Mouse (Mus musculus): ENCODE measurements at regions not wholly inside any gene's neighbourhood (a gene's known extent, or its start where the extent isn't known, plus 50 kb on each side); places are given as distances from the start of the nearest gene placed in this dataset.

DNA sequence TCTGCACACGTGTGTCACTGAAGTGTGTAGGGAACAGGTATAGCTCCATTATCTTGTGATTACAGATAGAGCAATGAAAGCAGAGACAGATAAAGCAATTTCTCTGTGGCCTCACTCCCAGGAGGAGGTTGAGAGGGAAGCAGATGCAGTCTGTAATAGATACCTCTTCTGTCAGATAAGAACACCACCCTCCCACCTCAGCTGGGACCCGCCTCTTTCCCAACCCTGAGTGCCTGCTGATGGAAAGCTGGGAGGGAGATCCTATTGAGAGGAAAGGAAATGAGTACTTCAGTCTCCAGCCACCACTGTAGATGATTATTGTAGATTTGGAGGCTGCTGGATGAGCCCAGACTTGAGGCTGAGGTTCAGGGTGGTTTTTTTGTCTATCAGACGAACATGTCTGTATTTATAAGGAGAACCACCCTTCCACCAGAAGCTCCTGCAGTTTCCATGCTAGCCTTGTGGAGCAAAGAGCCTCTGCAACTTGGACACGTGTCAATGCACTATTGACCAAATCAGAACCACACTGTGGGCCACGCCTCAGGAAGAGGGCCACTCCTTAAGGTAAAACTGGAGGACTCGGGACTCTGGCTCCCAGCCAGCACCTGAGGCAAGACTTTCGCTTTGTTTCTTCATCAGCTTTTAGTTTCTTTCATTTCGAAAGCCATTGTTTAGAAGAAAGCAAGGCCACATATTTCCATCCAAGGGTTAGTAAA lies 55.3 kb upstream of the Plekha5 start:
- Histone ChIP-seq H3K4me1 (replicated peaks) (no peaks in the 10 kb centered on the region), H3K27ac (no peak overlapping the region), H3K9ac (no peak overlapping the region), H3K9me3 (replicated peaks) (no peaks in the 10 kb centered on the region), H3K27me3 (no peaks in the 10 kb centered on the region), H3K4me2 (no peak overlapping the region), H3K36me3 (no peaks in the 10 kb centered on the region), H3K4me3 (no peak overlapping the region)
- no peak for ATAC-seq (replicated peaks; ENCODE audit: insufficient number of reproducible peaks, insufficient read depth, low FRiP score, low read depth)
- 57% methylated on average over 8 of the region's 8 CpGs for WGBS

DNA sequence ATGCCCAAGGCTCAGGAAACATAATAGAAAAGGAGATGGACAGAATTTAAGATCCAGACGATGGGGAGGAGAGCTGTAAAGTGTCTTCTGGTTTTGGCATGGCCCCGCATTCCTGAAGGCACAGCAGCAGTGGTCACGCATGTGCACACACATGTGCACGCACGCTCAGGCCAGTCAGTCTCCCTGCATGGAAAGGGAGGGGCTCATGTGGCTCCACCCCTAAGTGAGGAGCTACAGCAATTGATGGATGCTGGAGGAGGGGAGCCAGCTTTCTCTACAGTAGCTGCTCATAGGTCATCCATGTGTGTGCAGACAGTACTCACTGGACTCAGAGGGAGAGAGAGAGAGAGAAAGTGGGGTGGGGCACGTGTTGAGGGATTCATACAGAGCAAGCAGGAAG lies 56.6 kb upstream of the Plekha5 start:
- no peak for ATAC-seq (replicated peaks; ENCODE audit: insufficient number of reproducible peaks, insufficient read depth, low FRiP score, low read depth)
- no peak overlapping the region for H3K4me2 ChIP-seq

DNA sequence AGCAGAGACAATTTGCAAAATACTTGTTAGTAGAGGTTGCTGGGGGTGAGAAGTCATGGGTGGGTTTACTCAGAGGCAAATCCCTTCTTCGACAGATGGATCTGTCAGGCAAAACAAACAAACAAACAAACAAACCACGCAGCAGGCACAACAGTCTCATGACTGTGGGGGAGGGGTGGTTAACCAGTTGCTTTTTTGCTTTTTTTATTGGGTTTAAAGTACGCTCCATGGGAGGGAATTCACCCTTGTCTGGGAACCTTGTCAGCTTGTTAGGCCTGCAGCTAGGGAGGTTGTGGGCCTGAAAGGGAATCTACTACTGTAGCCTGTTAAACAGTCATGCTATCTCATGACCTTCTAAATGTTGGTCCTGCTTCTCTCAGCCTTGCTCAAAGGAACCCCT lies 57.1 kb upstream of the Plekha5 start:
- H3K36me3 ChIP-seq: no peaks in the 10 kb centered on the region
- no peak overlapping the region for H3K27ac ChIP-seq
- no peak for ATAC-seq (replicated peaks; ENCODE audit: insufficient number of reproducible peaks, insufficient read depth, low FRiP score, low read depth)
- no peak overlapping the region for H3K4me2 ChIP-seq
- H3K9me3 ChIP-seq (replicated peaks): no peaks in the 10 kb centered on the region
- no peak overlapping the region for H3K9ac ChIP-seq
- H3K4me3 ChIP-seq: no peak overlapping the region
- 37% methylated on average over 3 of the region's 3 CpGs for WGBS
- no peaks in the 10 kb centered on the region for H3K27me3 ChIP-seq
- H3K4me1 ChIP-seq (replicated peaks): no peaks in the 10 kb centered on the region

More for the DNA sequence above, 56.6 kb upstream of the Plekha5 start:
- Histone ChIP-seq H3K27me3 (no peaks in the 10 kb centered on the region), H3K9ac (no peak overlapping the region), H3K9me3 (replicated peaks) (no peaks in the 10 kb centered on the region), H3K36me3 (no peaks in the 10 kb centered on the region), H3K27ac (no peak overlapping the region), H3K4me3 (no peak overlapping the region), H3K4me1 (replicated peaks) (no peaks in the 10 kb centered on the region)
- 83% methylated on average over 6 of the region's 6 CpGs for WGBS

DNA sequence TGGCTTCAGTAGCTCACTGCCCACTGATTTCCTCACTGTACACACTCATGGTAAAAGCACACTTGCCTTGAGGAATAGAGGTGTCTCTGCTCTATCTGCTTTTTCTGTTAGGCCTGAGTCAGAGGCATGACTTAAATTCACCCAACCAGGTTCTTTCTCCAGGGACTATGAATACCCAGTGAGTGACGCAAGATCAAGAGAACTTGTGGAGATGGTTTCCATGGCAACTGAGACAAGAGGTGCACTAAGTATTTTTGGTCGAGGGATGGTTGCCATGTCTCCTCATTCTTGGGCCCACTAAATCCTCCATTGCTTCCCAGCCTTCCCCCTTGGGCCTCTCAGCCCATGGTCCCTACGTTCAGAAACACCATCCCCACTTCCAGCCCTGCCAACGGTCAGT lies 62.9 kb upstream of the Plekha5 start:
- no peaks in the 10 kb centered on the region for H3K4me1 ChIP-seq (replicated peaks)
- H3K27ac ChIP-seq: no peak overlapping the region
- H3K36me3 ChIP-seq: no peaks in the 10 kb centered on the region
- H3K9ac ChIP-seq: no peak overlapping the region
- no peak overlapping the region for H3K4me3 ChIP-seq
- ATAC-seq (replicated peaks; ENCODE audit: insufficient number of reproducible peaks, insufficient read depth, low FRiP score, low read depth): no peak
- WGBS: 74% methylated on average over 4 of the region's 4 CpGs
- H3K27me3 ChIP-seq: no peaks in the 10 kb centered on the region
- H3K4me2 ChIP-seq: no peak overlapping the region
- H3K9me3 ChIP-seq (replicated peaks): no peaks in the 10 kb centered on the region

DNA sequence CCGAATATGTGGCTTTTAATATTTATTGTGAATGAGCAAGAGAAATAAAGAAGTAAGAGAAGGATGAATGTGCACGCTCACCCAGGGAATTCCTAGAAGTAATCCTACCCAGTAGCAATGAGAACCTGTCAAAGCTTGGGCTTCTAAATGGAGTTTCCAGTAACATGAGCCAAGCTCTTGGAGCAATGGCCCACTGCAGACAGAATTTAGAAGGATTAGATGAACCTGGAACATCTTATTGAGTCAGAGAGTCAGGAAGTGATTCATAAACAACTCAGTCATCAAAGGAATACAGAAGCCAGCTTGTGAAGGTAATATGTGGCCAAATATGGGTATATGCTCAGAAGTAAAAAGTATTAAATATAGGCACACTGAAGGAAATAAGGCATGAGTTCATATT lies 66.0 kb upstream of the Plekha5 start:
- 74% methylated on average over 2 of the region's 2 CpGs for WGBS
- no peaks in the 10 kb centered on the region for H3K36me3 ChIP-seq
- H3K4me1 ChIP-seq (replicated peaks): peaks cover 3% of the 10 kb centered on the region; the same call in 1 of the 2 replicates

DNA sequence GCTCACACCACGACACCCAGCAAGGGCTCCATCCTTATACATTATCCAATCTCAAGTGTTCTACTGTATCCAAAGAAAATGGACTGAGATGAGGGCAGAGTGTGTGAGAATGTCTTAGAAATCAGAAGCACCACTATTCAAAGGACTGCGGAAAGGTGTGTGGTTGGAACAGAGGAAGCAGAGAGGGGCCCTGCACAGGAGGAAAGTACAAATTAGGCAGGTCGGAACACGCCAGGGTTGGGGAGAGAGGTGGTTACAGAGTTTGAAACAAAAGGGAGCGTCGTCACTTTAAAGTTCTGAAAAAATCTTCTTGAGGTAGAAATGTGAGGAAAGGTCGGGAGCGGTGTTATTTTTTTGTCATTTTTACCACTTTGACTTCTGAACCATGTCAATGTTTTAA lies 66.6 kb upstream of the Plekha5 start:
- 73% methylated on average over 8 of the region's 8 CpGs for WGBS
- Histone ChIP-seq H3K4me2 (no peak overlapping the region), H3K4me3 (no peak overlapping the region), H3K4me1 (replicated peaks) (peaks cover 3% of the 10 kb centered on the region; the same call in 1 of the 2 replicates), H3K9ac (no peak overlapping the region), H3K27ac (no peak overlapping the region), H3K27me3 (no peaks in the 10 kb centered on the region), H3K9me3 (replicated peaks) (no peaks in the 10 kb centered on the region), H3K36me3 (no peaks in the 10 kb centered on the region)
- ATAC-seq (replicated peaks; ENCODE audit: insufficient number of reproducible peaks, insufficient read depth, low FRiP score, low read depth): no peak

More for the DNA sequence above, 66.0 kb upstream of the Plekha5 start:
- H3K9me3 ChIP-seq (replicated peaks): no peaks in the 10 kb centered on the region
- H3K27ac ChIP-seq: no peak overlapping the region
- no peak overlapping the region for H3K9ac ChIP-seq
- no peak overlapping the region for H3K4me3 ChIP-seq
- ATAC-seq (replicated peaks; ENCODE audit: insufficient number of reproducible peaks, insufficient read depth, low FRiP score, low read depth): no peak
- H3K27me3 ChIP-seq: no peaks in the 10 kb centered on the region
- no peak overlapping the region for H3K4me2 ChIP-seq

DNA sequence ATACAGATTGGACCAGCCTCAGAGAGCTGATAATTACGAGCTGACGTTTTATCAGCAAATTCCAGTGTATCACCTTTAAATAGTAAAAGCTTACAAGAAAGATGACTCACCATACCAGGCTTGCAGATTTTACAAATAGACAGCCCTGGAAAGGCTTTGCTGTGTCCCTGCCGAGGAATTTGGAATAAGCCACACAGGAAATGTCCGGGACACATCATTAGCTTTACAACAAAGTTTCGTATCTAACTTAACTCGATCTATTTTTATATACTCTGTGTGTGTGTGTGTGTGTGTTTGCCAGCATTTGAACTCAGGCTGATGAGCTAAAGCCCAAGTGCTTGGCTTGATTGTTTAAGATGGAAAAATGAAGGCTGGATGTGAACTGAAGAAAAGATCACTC lies 69.8 kb upstream of the Plekha5 start:
- H3K4me3 ChIP-seq: no peak overlapping the region
- H3K4me2 ChIP-seq: no peak overlapping the region
- no peaks in the 10 kb centered on the region for H3K36me3 ChIP-seq
- ATAC-seq (replicated peaks; ENCODE audit: insufficient number of reproducible peaks, insufficient read depth, low FRiP score, low read depth): no peak
- H3K27me3 ChIP-seq: no peaks in the 10 kb centered on the region
- H3K9ac ChIP-seq: no peak overlapping the region
- H3K27ac ChIP-seq: no peak overlapping the region
- H3K9me3 ChIP-seq (replicated peaks): no peaks in the 10 kb centered on the region
- peaks cover 3% of the 10 kb centered on the region; the same call in 1 of the 2 replicates for H3K4me1 ChIP-seq (replicated peaks)
- 19% methylated on average over 6 of the region's 6 CpGs for WGBS

DNA sequence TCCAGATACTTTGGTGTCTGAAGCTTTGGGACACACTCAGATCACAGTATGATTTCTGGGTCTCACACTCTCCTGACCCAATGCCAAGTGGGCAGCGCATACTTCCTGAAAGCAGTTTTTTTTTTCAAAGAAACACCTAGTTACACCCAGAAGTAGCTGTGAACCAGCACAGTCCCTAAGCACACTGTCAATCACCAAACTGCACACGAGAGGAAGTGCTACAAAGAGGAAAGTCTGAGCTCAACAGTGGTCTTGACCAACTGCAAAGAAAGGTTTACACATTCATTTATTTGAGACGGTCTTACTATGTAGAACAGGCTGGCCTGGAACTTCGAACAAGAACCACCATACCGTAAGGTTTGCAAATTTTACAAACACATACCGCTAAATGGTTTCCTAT lies 70.2 kb upstream of the Plekha5 start:
- Histone ChIP-seq H3K27me3 (no peaks in the 10 kb centered on the region), H3K4me3 (no peak overlapping the region), H3K9ac (no peak overlapping the region), H3K4me2 (no peak overlapping the region), H3K4me1 (replicated peaks) (peaks cover 3% of the 10 kb centered on the region; the same call in 1 of the 2 replicates), H3K27ac (no peak overlapping the region), H3K36me3 (no peaks in the 10 kb centered on the region), H3K9me3 (replicated peaks) (no peaks in the 10 kb centered on the region)
- no peak for ATAC-seq (replicated peaks; ENCODE audit: insufficient number of reproducible peaks, insufficient read depth, low FRiP score, low read depth)
- 61% methylated on average over 6 of the region's 6 CpGs for WGBS

DNA sequence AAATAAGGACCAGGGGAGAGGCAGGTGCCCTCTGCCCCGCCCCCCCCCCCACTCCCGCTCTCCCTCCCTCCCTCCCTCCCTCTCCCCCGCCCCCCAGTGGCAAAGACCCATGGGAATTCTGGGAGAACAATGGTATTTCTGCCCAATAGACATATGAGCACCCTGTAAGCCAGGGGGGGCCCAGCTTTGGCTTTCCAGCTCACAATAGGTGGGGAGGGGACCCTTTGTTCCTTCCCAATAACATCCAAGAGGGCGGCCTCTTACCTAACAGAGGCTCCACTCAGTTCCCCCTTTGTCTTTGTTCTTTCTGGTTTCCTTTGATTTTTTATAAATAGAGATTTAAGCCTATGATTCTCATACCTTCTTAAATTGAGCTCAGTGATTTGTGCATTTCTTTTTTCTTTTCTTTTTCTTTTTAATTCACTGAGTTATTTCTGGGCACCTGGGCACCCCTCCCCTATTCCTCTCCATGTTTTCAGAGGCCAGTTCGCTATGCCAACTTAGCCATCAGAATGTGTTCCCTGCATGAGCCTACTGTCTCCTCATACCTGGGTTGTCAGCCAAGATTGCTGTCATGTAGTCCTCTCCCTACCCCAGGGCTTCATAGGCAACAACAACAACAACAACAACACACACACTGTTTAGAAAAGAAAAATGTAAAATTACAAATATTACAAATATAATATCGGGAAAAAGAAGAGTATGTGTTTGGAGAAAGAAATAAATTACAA lies 72.3 kb upstream of the Plekha5 start:
- H3K4me1 ChIP-seq (replicated peaks): peaks cover 3% of the 10 kb centered on the region; the same call in 1 of the 2 replicates
- ATAC-seq (replicated peaks; ENCODE audit: insufficient number of reproducible peaks, insufficient read depth, low FRiP score, low read depth): no peak
- WGBS: 83% methylated on average over 4 of the region's 6 CpGs
- H3K27ac ChIP-seq: no peak overlapping the region
- H3K27me3 ChIP-seq: no peaks in the 10 kb centered on the region
- H3K9ac ChIP-seq: no peak overlapping the region
- no peak overlapping the region for H3K4me3 ChIP-seq
- no peak overlapping the region for H3K4me2 ChIP-seq
- no peaks in the 10 kb centered on the region for H3K36me3 ChIP-seq
- no peaks in the 10 kb centered on the region for H3K9me3 ChIP-seq (replicated peaks)

DNA sequence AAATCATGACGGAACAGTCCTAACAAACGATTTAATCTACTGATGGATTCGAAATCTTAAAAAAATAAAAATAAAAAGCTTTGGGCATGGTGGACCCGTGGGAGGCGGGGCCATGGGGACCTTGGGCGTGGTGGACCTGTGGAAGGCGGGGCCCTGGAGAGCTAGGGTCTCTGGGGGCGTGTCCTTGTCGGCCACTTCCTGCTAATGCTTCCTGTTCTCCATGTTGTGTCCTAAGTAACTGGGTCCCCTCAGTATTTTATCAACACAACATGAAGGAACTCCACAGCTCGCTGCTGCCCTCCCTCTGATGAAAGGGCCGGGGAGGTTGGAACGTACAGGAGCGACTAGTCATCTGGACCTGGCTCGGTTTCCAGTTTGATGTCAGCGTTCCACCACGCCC lies 75.3 kb upstream of the Plekha5 start:
- 87% methylated on average over 16 of the region's 16 CpGs for WGBS
- H3K36me3 ChIP-seq: no peaks in the 10 kb centered on the region
- H3K4me2 ChIP-seq: no peak overlapping the region
- no peak overlapping the region for H3K27ac ChIP-seq
- H3K9ac ChIP-seq: no peak overlapping the region
- no peaks in the 10 kb centered on the region for H3K9me3 ChIP-seq (replicated peaks)
- no peaks in the 10 kb centered on the region for H3K27me3 ChIP-seq
- no peak overlapping the region for H3K4me3 ChIP-seq
- H3K4me1 ChIP-seq (replicated peaks): no peaks in the 10 kb centered on the region
- no peak for ATAC-seq (replicated peaks; ENCODE audit: insufficient number of reproducible peaks, insufficient read depth, low FRiP score, low read depth)

DNA sequence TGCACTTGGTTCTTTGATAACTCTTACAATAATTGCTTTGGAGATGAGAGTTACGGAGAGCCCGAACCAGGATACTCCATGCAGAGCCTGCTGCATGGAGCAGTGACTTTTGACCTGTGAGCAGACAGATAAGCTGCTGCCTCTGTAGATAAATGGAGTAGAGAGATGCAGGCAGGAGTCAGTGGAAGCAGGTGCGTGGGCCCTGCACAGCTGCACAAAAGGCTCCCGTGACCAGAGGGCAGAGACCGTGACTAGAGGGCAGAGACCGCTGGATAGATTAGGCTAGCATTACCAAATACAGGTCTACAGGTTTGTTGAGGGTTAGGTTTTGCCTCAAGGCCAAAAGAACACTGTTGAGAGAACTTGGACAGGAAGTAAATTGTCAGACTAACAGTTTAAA lies 76.9 kb upstream of the Plekha5 start:
- H3K9ac ChIP-seq: no peak overlapping the region
- 74% methylated on average over 6 of the region's 6 CpGs for WGBS
- no peaks in the 10 kb centered on the region for H3K27me3 ChIP-seq
- no peak overlapping the region for H3K4me3 ChIP-seq
- ATAC-seq (replicated peaks; ENCODE audit: insufficient number of reproducible peaks, insufficient read depth, low FRiP score, low read depth): no peak
- H3K9me3 ChIP-seq (replicated peaks): no peaks in the 10 kb centered on the region
- H3K36me3 ChIP-seq: no peaks in the 10 kb centered on the region
- H3K27ac ChIP-seq: no peak overlapping the region
- no peak overlapping the region for H3K4me2 ChIP-seq
- no peaks in the 10 kb centered on the region for H3K4me1 ChIP-seq (replicated peaks)

DNA sequence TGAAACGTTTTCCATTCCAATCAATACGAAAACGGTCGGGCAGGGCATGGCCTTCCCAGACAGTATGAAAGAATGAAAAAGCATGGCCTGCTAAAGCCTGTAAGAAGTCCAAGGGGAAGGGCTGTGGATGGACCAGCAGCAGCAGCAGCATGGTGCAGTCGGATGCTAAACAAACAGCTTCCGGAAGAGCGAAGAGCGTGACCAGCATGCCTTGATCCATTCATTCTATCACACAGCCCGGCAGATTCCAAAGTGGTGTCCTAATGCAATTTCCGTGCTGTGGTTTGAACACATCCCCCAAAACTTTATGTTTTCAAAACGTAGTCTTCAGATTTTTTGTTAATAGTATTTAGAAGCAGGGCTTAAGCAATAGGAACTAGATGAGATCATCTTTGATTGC lies 80.2 kb upstream of the Plekha5 start:
- H3K9me3 ChIP-seq (replicated peaks): no peaks in the 10 kb centered on the region
- no peak overlapping the region for H3K9ac ChIP-seq
- WGBS: 85% methylated on average over 11 of the region's 11 CpGs
- no peak overlapping the region for H3K4me2 ChIP-seq
- H3K27ac ChIP-seq: no peak overlapping the region
- no peak for ATAC-seq (replicated peaks; ENCODE audit: insufficient number of reproducible peaks, insufficient read depth, low FRiP score, low read depth)
- no peak overlapping the region for H3K4me3 ChIP-seq
- no peaks in the 10 kb centered on the region for H3K36me3 ChIP-seq
- H3K4me1 ChIP-seq (replicated peaks): no peaks in the 10 kb centered on the region
- no peaks in the 10 kb centered on the region for H3K27me3 ChIP-seq
